Mouse (Mus musculus): Measurements from ENCODE around the gene Psat1.

DNA sequence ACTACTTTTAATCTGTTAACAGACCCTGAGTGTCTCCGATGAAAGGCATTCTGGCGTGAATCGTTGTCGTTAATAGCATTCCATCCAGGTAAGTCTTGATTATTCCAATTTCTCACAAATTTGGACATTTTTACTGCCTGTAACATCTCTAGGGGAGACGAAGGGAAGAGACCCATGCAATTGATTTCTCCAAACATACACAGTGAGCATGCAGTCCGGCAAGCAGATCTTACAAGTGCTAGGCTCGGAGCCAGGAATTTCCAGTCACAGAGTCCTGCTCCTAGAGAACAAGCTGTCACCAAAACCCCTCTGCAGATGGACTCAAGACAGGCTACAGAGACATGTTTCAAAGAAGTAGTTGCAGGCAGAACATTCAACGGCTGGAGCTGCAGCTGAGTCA is 66.4 kb downstream of the Psat1 start:
- TF ChIP-seq CTCF (IDR thresholded peaks at IDR 0.05; ENCODE audit: borderline replicate concordance, extremely low read depth, insufficient read depth, insufficient read length) (no peak), POLR2A (IDR thresholded peaks at IDR 0.05; ENCODE audit: borderline replicate concordance, extremely low read depth, insufficient read depth, insufficient read length, poor library complexity, severe bottlenecking) (no peak)

Data from brain, embryonic 14.5 days (tissue).